Mouse (Mus musculus) bone marrow macrophage, adult 2 months (primary cell): ENCODE measurements around the gene Fam49a.

Experiments
- CTCF ChIP-seq: IDR thresholded peaks from 2 replicates; pipeline ENCODE4 v1.5.1; 2012; ENCODE audit warnings: low read depth, mild to moderate bottlenecking, low read length, moderate library complexity
- POLR2A ChIP-seq: IDR thresholded peaks from 2 replicates; pipeline ENCODE4 v1.6.1; 2012; ENCODE audit warnings: mild to moderate bottlenecking, low read depth, low read length, borderline replicate concordance

- TF ChIP-seq POLR2A: no peak
- TF ChIP-seq CTCF: no peak
Observed at GRCm38 (mm10) chr12:12264151-12264550, 2.2 kb downstream of the Fam49a start.
